Mouse (Mus musculus) hindbrain, embryonic 12.5 days (tissue): ENCODE data around the gene Emc1. TPM values are rescaled to one million over a fixed set of nuclear protein-coding genes. Genes with fewer than 3 reads are reported as not detected.
"Not testable (repeated sequence)": the region's sequence is repeated elsewhere in the genome, so short reads cannot be mapped to it uniquely, and the experiment has no call there.

Source experiments
- ATAC-seq: fragments of 200-750 bp; cut with Nextera tagmentation; 2 replicates; pipeline ENCODE4 v1.8.0; 2017; ENCODE audit warnings: moderate TSS enrichment; ENCODE audit not compliant: low FRiP score
- H3K27ac ChIP-seq: fragments of 300-500 bp; sonication (generic); 2 replicates; pipeline ENCODE4 v1.5.1; 2016; ENCODE audit warnings: mild to moderate bottlenecking
- H3K27me3 ChIP-seq: fragments of 300-500 bp; sonication (generic); 2 replicates; pipeline ENCODE4 v1.6.1; 2016; ENCODE audit warnings: mild to moderate bottlenecking
- H3K36me3 ChIP-seq: fragments of 300-500 bp; sonication (generic); 2 replicates; pipeline ENCODE4 v1.6.1; 2016; ENCODE audit warnings: mild to moderate bottlenecking
- H3K4me1 ChIP-seq: fragments of 300-500 bp; sonication (generic); 2 replicates; pipeline ENCODE4 v1.6.1; 2016
- H3K4me2 ChIP-seq: fragments of 300-500 bp; sonication (generic); replicated peaks from 2 replicates; pipeline ENCODE4 v1.6.1; 2016; ENCODE audit warnings: mild to moderate bottlenecking
- H3K4me3 ChIP-seq: fragments of 300-500 bp; sonication (generic); 2 replicates; pipeline ENCODE4 v1.5.1; 2016; ENCODE audit warnings: mild to moderate bottlenecking
- H3K9ac ChIP-seq: fragments of 300-500 bp; sonication (generic); 2 replicates; pipeline ENCODE4 v1.6.1; 2016; ENCODE audit warnings: mild to moderate bottlenecking, moderate library complexity
- H3K9me3 ChIP-seq: fragments of 300-500 bp; sonication (generic); replicated peaks from 2 replicates; pipeline ENCODE4 v1.6.1; 2016; ENCODE audit warnings: mild to moderate bottlenecking
- WGBS: fragments of 180-500 bp; shearing (Covaris S2); methylation state at CpG from one replicate; pipeline ENCODE4 v1.1.7; 2016; 5-methylcytosine and 5-hydroxymethylcytosine counted together
- polyA plus RNA-seq: library from polyadenylated mRNA; unstranded; fragments of >200 nt; fragmentation: Nextera tagmentation; extraction: Ambion mirVana; gene quantifications from 2 replicates; pipeline ENCODE4 v1.2.1, GENCODE M21; 2016

The Emc1 gene
- polyA plus RNA-seq, 1 experiment from 2014 or later: 42.5 TPM

DNA sequence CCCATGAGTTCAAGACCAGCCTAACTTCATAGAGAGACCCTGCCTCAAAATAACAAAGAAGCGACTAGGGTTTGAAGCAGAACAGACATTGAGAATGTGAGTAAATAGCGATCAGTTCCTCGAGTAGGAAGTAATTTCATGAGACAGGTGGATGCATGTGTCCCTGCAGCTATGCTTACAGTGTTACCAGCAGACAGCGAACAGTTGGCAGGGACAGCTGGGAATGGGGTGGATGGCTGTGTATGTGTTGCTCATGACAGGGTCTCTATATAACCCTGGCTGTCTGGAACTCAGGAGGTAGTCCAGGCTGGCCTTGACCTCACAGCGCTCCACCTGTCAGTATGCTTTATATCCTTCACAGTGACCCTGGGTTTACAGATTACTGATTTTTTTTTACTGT, 15.7 kb downstream of the Emc1 start:
- Histone ChIP-seq H3K4me1 (no peaks in the 10 kb centered on the region), H3K4me2 (no peak overlapping the region), H3K9me3 (no peaks in the 10 kb centered on the region), H3K36me3 (peaks cover 98% of the 10 kb centered on the region), H3K27me3 (no peaks in the 10 kb centered on the region), H3K27ac (no peak overlapping the region), H3K4me3 (no peak overlapping the region), H3K9ac (no peak overlapping the region)
- ATAC-seq: no peak
- WGBS: 93% methylated on average over 5 of the region's 5 CpGs

DNA sequence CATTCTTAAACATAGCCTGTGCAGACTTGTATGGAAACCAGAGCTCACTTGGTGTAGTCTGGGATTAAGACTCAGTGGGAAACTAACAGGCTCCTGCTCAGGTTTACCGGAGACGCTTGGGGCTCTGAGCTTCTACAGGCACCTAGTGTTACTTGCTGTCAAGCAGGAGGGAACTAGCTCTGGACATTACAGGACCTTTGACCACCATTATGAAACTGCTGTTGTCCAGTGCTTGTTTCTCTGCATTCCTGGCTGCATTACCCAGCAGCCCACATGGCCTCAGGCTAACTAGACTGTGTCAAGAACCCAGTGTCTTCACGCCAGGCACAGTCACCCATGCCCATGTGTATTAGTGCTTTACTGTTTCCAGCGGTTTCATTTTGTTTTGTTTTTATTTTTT, 20.7 kb downstream of the Emc1 start:
- no peaks in the 10 kb centered on the region for H3K27me3 ChIP-seq
- no peak overlapping the region for H3K9ac ChIP-seq
- no peak for ATAC-seq
- peaks cover 92% of the 10 kb centered on the region for H3K36me3 ChIP-seq
- H3K27ac ChIP-seq: no peak overlapping the region
- no peak overlapping the region for H3K4me2 ChIP-seq
- H3K4me1 ChIP-seq: no peaks in the 10 kb centered on the region
- 86% methylated on average over 4 of the region's 4 CpGs for WGBS
- H3K9me3 ChIP-seq: no peaks in the 10 kb centered on the region
- H3K4me3 ChIP-seq: no peak overlapping the region

DNA sequence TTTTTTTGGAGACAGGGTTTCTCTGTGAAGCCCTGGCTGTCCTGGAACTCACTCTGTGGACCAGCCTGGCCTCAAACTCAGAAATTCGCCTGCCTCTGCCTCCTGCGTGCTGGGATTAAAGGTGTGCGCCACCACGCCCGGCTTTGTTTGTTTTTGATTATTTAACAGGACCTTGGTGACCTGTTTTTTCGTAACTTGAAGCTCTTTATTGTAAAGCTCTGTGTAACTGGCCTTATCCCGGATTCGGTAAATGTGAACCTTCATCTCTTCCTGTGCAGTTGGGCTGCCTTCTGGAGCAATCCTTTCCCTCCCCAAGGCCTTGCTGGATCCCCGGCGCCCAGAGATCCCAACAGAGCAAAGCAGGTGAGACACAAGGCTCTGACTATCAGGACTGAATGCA, 21.1 kb downstream of the Emc1 start:
- H3K27me3 ChIP-seq: no peaks in the 10 kb centered on the region
- H3K4me3 ChIP-seq: no peak overlapping the region
- no peak for ATAC-seq
- no peak overlapping the region for H3K9ac ChIP-seq
- 92% methylated on average over 10 of the region's 10 CpGs for WGBS
- no peaks in the 10 kb centered on the region for H3K4me1 ChIP-seq
- no peaks in the 10 kb centered on the region for H3K9me3 ChIP-seq
- peaks cover 89% of the 10 kb centered on the region for H3K36me3 ChIP-seq
- no peak overlapping the region for H3K4me2 ChIP-seq
- no peak overlapping the region for H3K27ac ChIP-seq

DNA sequence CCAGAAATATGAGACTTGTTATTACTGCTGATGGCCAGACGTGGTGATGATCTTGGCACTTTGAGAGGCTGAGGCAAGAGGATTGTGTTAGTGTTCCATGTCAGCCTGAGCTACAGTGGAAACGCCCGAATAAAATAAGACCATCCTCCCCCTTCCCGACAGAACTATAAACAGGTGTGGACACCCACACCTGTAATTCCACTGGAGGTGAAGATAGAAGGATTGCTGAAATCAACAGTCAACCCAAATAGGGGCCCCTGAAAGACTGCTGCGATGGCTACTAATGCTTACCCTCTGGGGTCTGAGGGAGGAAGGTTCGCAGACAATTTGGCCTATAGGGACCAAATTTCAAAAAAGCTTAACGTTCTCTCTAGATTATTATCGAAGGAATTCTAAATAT, 27.3 kb downstream of the Emc1 start:
- 17% methylated on average over 8 of the region's 8 CpGs for WGBS
- peaks cover 27% of the 10 kb centered on the region for H3K4me1 ChIP-seq
- no peak overlapping the region for H3K27ac ChIP-seq
- H3K9ac ChIP-seq: peak overlapping the region; percentile 69
- no peaks in the 10 kb centered on the region for H3K27me3 ChIP-seq
- peaks cover 29% of the 10 kb centered on the region for H3K36me3 ChIP-seq
- H3K4me3 ChIP-seq: peak overlapping the region; percentile 77
- H3K9me3 ChIP-seq: no peaks in the 10 kb centered on the region
- peak overlapping the region; percentile 91 for H3K4me2 ChIP-seq
- no peak for ATAC-seq

DNA sequence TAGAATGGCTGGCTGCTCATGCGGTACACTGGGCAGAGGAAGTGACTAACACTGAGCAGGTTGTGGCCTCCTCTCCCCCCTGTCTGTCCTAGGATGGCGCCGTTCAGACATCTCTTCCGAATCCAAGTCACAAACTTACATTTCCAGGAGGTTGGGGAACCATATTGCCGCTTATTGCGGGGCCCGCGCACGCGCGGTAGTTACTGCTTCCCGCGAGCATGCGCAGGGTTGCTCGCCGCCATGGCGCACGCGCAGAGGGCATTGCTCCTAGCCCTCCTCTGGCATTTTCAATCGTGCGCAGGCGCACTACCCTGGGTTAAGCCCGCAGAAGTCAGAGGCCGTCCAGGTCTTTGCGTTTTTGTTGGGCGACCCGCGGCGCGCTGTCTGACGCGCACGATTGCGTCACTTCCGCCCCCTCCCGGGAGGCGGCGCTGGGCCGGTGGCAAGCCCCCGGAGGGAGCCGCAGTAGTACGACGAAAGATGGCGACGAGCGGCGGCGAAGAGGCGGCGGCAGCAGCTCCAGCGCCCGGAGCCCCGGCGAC, 27.9 kb downstream of the Emc1 start:
- under 1% methylated on average over 54 of the region's 54 CpGs for WGBS

DNA sequence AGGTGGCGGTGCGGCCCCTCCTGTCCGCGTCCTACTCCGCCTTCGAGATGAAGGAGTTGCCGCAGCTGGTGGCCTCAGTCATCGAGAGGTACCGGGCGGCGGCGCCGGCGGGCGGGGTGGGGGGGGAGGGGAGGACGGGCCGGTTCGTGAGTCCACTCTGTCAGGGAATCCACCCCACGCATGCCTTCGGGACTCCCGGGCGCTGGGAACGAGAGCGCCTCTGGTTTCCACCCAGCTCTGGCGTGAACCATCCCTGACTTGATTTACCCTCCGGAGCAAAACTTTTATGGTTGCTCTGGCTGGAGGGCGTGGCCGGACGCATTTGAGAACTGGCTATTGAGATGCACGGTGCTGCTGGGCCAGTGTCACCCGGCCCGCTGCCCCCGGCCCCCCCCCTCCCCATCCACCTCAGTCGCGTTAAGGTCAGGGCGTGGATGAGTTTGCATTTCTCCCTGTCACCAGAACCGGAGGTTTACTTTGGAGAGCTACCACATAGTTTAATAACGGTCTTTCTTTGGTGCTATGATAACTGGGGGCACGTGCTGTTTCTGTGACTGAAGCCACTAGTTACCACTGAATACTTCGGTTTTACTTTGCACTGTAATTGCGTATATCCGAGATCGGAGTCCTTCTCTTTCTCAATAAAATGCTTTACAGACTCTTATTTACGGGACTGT, 28.5 kb downstream of the Emc1 start:
- no peaks in the 10 kb centered on the region for H3K27me3 ChIP-seq
- H3K9ac ChIP-seq: peak overlapping the region; percentile 76
- 6% methylated on average over 31 of the region's 44 CpGs for WGBS
- H3K9me3 ChIP-seq: no peaks in the 10 kb centered on the region
- peaks cover 17% of the 10 kb centered on the region for H3K36me3 ChIP-seq
- ATAC-seq: peak; percentile 84
- peak overlapping the region; percentile 71 for H3K27ac ChIP-seq
- peaks cover 27% of the 10 kb centered on the region for H3K4me1 ChIP-seq
- peak overlapping the region; percentile 91 for H3K4me2 ChIP-seq
- peak overlapping the region; percentile 77 for H3K4me3 ChIP-seq

More for the DNA sequence above, 27.9 kb downstream of the Emc1 start:
- Histone ChIP-seq H3K4me2 (peak overlapping the region; percentile 91), H3K9me3 (no peaks in the 10 kb centered on the region), H3K27me3 (no peaks in the 10 kb centered on the region), H3K36me3 (peaks cover 23% of the 10 kb centered on the region), H3K4me1 (peaks cover 27% of the 10 kb centered on the region), H3K27ac (peak overlapping the region; percentile 71), H3K4me3 (peak overlapping the region; percentile 77), H3K9ac (peak overlapping the region; percentile 76)
- ATAC-seq: peak; percentile 94

DNA sequence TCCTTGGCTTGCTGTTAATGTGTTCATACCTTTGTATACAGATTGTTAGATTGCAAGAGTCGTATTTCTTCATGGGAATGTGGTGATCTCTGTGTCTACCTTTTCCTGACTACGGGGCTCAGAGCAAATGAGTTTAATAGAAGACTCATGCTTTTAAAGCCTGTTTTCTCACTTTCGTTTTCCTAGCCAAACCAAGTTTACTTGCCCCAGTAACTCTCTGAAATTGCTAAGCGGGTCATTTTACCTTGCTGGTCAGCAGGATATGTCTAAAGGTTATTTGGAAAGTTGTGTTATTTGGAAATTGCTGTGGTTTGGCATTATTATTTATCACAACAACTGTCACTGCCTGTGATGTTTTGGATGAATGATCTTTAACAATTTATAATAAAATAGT, 29.1 kb downstream of the Emc1 start:
- peaks cover 12% of the 10 kb centered on the region; the same call in 1 of the 2 replicates for H3K36me3 ChIP-seq
- peak overlapping the region; percentile 77 for H3K4me3 ChIP-seq
- H3K27me3 ChIP-seq: no peaks in the 10 kb centered on the region
- WGBS: 56% methylated on average over 4 of the region's 4 CpGs
- H3K4me2 ChIP-seq: peak overlapping the region; percentile 91
- peaks cover 27% of the 10 kb centered on the region for H3K4me1 ChIP-seq
- no peak for ATAC-seq
- H3K9me3 ChIP-seq: no peaks in the 10 kb centered on the region
- peak overlapping the region; percentile 76 for H3K9ac ChIP-seq
- no peak overlapping the region for H3K27ac ChIP-seq

DNA sequence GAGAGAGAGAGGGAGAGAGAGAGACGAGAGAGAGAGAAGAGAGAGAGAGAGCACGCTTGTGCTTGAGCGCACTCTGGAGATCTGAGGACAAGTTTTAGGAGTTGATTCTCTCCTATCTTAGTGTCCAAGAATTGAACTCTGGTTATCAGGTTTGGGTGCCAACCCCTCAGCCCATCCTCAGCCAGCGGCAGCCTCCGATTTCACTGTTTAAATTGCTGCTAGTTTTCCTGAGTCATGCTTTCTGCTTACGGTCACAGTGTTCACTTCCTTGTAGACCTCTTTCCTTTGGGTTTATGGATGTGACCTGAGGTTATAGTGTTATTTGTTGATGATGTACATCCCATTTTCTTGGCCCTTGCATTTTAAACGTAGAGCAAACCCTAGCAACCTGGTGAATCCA, 29.8 kb downstream of the Emc1 start:
- Histone ChIP-seq H3K4me1 (peaks cover 32% of the 10 kb centered on the region), H3K9ac (no peak overlapping the region), H3K27ac (no peak overlapping the region), H3K4me2 (peak overlapping the region; percentile 91), H3K27me3 (no peaks in the 10 kb centered on the region), H3K9me3 (no peaks in the 10 kb centered on the region), H3K4me3 (0 out of 2 replicates have a peak overlapping the region, but pooled peaks have one; percentile 2), H3K36me3 (peaks cover 6% of the 10 kb centered on the region; the same call in 1 of the 2 replicates)
- WGBS: 81% methylated on average over 7 of the region's 7 CpGs
- ATAC-seq: no peak

DNA sequence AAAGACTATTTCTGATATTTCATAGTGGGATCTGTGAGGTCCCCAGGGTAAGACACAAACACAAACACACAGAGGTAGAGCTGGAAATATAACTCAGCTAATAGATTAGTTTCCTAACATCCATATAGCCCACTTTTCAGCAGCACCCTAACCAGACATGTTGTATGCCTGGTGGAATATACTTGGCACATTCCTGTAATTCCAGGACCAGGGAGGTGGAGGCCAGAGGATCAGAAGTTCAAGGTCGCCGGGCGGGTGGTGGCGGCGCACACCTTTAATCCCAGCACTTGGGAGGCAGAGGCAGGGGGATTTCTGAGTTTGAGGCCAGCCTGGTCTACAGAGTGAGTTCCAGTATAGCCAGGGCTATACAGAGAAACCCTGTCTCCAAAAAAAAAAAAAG, 33.5 kb downstream of the Emc1 start:
- H3K9ac ChIP-seq, H3K27me3 ChIP-seq, ATAC-seq, H3K9me3 ChIP-seq, H3K4me3 ChIP-seq, H3K4me2 ChIP-seq, H3K27ac ChIP-seq: not testable (repeated sequence)
- WGBS: 89% methylated on average over 5 of the region's 5 CpGs
- H3K4me1 ChIP-seq: peaks cover 27% of the 10 kb centered on the region
- peaks cover 20% of the 10 kb centered on the region for H3K36me3 ChIP-seq

DNA sequence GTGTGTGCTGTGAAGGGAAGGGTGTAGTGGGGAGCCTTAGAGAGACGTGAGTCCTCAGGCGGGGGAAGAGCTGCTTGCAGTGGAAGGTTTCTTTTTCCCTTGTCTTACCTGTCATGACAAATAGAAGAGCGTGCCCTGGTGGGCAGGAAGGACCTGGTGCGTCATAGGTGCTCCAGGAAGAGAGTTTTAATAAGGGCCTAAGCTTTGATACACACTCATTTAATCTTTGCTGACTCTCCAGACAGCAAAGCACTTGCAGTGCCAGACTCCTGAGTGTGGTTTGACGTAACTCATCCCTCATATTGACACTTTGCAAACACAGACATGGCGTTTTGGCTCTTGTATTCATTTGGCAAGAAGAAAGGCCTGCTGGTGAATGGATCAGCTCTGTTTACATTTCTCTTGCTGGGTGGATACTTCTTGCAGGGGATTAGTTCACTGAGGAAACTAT, 34.5 kb downstream of the Emc1 start:
- no peak overlapping the region for H3K4me3 ChIP-seq
- ATAC-seq: no peak
- no peak overlapping the region for H3K4me2 ChIP-seq
- 70% methylated on average over 6 of the region's 6 CpGs for WGBS
- H3K27ac ChIP-seq: no peak overlapping the region
- peaks cover 30% of the 10 kb centered on the region for H3K36me3 ChIP-seq
- no peak overlapping the region for H3K9ac ChIP-seq
- no peaks in the 10 kb centered on the region for H3K27me3 ChIP-seq
- peaks cover 20% of the 10 kb centered on the region for H3K4me1 ChIP-seq
- H3K9me3 ChIP-seq: no peaks in the 10 kb centered on the region

DNA sequence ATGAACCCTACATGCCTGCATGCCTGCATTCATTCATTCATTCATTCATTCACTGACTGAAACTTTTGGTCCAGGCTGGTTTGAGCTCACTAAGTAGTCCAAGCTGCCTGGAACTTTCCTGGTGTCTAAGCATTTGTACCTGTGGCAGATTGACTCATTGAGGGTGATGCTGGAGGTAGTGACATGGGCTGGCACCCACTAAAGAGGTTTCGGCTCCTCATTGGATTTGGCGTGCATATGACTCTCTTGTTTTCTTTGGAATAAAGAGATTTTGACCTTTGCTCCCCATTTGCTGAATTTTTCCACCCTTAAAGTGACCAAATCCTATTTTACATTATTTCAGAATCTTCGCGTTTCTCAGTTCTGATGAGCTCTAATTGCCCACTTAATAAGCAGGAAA, 37.2 kb downstream of the Emc1 start:
- 87% methylated on average over 4 of the region's 4 CpGs for WGBS
- ATAC-seq: no peak
- H3K36me3 ChIP-seq: peaks cover 55% of the 10 kb centered on the region

DNA sequence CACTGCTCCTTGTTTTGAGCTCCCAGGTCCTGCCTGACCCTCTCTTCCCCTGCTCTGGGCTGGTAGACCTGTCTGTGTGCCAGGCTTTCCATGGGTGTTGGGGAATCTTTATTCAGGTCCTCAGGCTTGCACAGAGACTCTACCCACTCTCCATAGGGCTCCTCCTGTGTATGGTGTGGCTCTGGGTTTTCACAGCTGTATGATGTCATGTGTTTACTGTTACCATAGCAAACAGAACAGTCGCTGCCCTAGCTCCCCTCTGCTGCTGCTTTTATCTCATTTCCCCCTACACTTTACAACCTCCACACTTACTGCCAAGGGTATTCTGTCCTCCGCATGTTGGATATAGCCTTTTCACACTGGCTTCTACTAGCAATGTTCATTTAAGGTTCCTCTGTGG, 43.0 kb downstream of the Emc1 start:
- Histone ChIP-seq H3K4me1 (no peaks in the 10 kb centered on the region), H3K36me3 (peaks cover 95% of the 10 kb centered on the region), H3K4me2 (no peak overlapping the region), H3K4me3 (no peak overlapping the region), H3K27me3 (no peaks in the 10 kb centered on the region), H3K9me3 (no peaks in the 10 kb centered on the region), H3K27ac (no peak overlapping the region), H3K9ac (no peak overlapping the region)
- no peak for ATAC-seq
- 88% methylated on average over 2 of the region's 2 CpGs for WGBS

More for the DNA sequence above, 37.2 kb downstream of the Emc1 start:
- H3K4me1 ChIP-seq: 0 out of 2 replicates have a peak, but pooled peaks cover 5% of the 10 kb centered on the region
- H3K4me2 ChIP-seq: no peak overlapping the region
- H3K27me3 ChIP-seq: no peaks in the 10 kb centered on the region
- no peaks in the 10 kb centered on the region for H3K9me3 ChIP-seq
- no peak overlapping the region for H3K9ac ChIP-seq
- H3K4me3 ChIP-seq: no peak overlapping the region
- H3K27ac ChIP-seq: no peak overlapping the region

DNA sequence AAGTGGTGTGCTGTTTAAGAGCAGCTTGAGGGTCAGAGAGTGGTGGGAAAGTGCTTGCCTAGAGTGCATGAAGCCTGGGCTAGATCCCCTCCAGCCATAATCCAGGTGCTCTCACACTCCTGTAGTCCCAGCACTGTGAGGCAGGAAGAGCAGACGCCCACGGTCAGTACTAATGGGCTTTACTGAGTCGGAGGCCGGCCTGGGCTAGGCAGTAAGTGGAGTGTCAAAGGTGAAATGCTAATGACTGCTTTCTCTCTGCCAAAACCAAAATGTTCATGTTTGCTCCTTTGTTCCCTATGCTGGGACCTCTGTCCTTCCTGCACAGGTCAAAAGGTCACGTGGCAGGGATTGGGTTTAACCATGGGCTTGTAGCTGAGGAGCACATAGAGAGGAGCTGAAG, 48.1 kb downstream of the Emc1 start:
- peaks cover 91% of the 10 kb centered on the region for H3K36me3 ChIP-seq

More for the DNA sequence above, 48.1 kb downstream of the Emc1 start:
- Histone ChIP-seq H3K4me1 (no peaks in the 10 kb centered on the region), H3K27ac (no peak overlapping the region), H3K27me3 (no peaks in the 10 kb centered on the region), H3K4me3 (no peak overlapping the region), H3K9ac (no peak overlapping the region), H3K4me2 (no peak overlapping the region), H3K9me3 (no peaks in the 10 kb centered on the region)
- ATAC-seq: no peak
- WGBS: 84% methylated on average over 5 of the region's 5 CpGs
